Mouse (Mus musculus): ENCODE data around the gene Adamtsl5.

GRCm38 (mm10) chr10:80382641-80383365, 34.6 kb upstream of the Adamtsl5 start:
- TF ChIP-seq CTCF (IDR thresholded peaks at IDR 0.05; ENCODE audit: borderline replicate concordance, insufficient read depth, low read length) (no peak), POLR2A (IDR thresholded peaks at IDR 0.05; ENCODE audit: low read depth, low read length) (no peak)

Data from embryonic fibroblast, embryonic 13.5 days (primary cell).